Mouse (Mus musculus): ENCODE results near the gene Neil1. TPM values are rescaled to one million over a fixed set of nuclear protein-coding genes. Genes with fewer than 3 reads are reported as not detected.
A peak's percentile ranks its signal among the peaks of the same experiment; 100 is the strongest.

The Neil1 gene
- 7.7 and 8.1 TPM in 2 replicates for polyA plus RNA-seq (2015; fragmentation: Nextera tagmentation; extraction: Ambion mirVana)

DNA sequence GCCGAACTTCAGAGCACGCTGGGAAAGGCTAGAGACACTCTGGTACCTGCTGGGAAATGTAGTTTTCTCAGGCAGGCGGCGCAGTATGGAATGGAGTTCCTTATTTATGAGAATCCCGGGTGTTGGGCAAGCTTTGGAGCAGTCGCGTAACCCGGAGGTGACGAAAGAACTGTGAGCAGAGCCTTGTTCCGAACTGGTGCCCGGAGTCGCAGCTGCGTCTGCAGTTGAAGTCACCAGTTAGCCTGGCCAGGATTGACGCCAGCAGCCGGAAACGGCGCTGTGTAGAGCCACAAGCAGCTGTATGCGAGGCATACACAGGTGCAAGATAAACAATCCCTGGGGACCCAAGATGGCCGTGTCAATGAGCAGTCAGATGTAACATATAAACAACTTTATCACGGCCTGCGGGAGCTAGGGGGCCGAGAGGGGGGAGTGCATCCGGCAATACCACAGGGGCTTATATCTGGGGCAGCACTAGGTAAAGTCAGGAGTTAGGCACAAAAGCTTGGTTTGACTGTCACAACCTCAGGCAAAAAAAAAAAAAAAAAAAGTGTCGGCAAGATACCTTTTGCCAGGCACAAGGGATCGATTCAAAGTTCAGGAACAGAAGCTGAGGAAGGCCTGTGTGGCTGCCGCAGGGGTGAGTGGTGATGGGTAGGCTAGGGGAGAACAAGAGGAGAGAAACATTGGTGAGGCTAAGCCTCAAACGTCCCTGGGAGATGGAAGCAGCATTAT, at the start of gene Neil1:
Gene Neil1, minus strand, starts transcription at position 162 of the 735 bp plus-strand sequence.
- Histone ChIP-seq H3K4me2 (ENCODE audit: low read depth, low read length) (peak within 1 kb of the TSS; percentile 72), H3K9ac (ENCODE audit: low read length) (peak within 1 kb of the TSS; percentile 81), H3K27me3 (ENCODE audit: control insufficient read depth, insufficient read depth, low read length) (no peaks in the 10 kb centered on the region), H3K9me3 (replicated peaks; ENCODE audit: control insufficient read depth, low read length) (no peaks in the 10 kb centered on the region), H3K4me3 (ENCODE audit: low read length) (peak within 1 kb of the TSS; percentile 60), H3K4me1 (ENCODE audit: control insufficient read depth, insufficient read depth, low read length) (peaks cover 10% of the 10 kb centered on the region), H3K36me3 (ENCODE audit: control insufficient read depth, insufficient read depth) (no peaks in the 10 kb centered on the region), H3K27ac (ENCODE audit: low read length) (peak within 1 kb of the TSS; percentile 91)
- ATAC-seq (replicated peaks; ENCODE audit: extremely low read depth, insufficient read depth, low FRiP score), result peak; percentile 90
- WGBS, result 1% methylated on average over 27 of the region's 27 CpGs

DNA sequence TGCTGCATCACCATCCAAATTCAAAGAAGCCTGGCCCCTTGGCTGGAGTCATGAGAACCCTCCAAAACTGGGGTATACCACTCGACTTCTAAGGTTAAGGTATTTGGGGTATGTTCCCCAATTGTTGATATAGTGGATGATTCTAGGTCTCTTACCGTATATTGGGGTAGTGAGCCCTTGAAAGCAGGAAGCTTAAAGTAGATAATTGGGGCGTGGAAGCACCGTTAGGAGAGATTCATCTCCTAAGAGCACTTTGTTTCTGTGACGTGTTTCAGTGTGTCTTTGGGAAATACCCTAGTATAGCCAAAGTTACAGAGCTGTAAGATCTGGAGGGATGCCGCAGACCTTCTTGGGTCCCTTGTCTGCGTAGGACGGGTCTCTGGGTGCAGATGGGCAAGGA, 49.3 kb upstream of the Neil1 start:
- H3K4me3 ChIP-seq (ENCODE audit: low read length), result no peak overlapping the region
- no peak overlapping the region for H3K4me2 ChIP-seq (ENCODE audit: low read depth, low read length)
- no peak overlapping the region for H3K27ac ChIP-seq (ENCODE audit: low read length)
- H3K9me3 ChIP-seq (replicated peaks; ENCODE audit: control insufficient read depth, low read length), result no peaks in the 10 kb centered on the region
- no peaks in the 10 kb centered on the region for H3K4me1 ChIP-seq (ENCODE audit: control insufficient read depth, insufficient read depth, low read length)
- H3K27me3 ChIP-seq (ENCODE audit: control insufficient read depth, insufficient read depth, low read length), result no peaks in the 10 kb centered on the region
- no peak overlapping the region for H3K9ac ChIP-seq (ENCODE audit: low read length)
- no peaks in the 10 kb centered on the region for H3K36me3 ChIP-seq (ENCODE audit: control insufficient read depth, insufficient read depth)
- WGBS, result 58% methylated on average over 8 of the region's 8 CpGs
- ATAC-seq (replicated peaks; ENCODE audit: extremely low read depth, insufficient read depth, low FRiP score), result no peak

DNA sequence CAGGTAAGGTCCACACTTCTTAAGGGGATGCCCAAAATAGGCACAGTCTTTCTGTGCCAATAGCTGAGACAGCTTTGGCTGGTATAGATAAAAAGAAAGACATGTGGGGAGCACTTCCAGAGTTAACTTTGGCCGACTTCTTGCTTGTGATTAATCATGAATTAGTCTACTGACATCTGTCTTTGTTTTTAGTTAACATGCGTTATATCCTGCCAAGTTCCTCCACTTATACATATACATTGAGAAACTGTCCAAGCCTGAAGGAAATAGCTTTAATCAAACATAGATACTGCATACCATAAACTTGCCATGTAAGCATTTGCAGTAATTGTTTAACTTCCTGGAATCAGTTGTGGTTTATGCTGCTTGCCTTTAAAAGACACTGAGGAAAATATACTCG, 48.6 kb upstream of the Neil1 start:
- ATAC-seq (replicated peaks; ENCODE audit: extremely low read depth, insufficient read depth, low FRiP score), result no peak
- Histone ChIP-seq H3K9me3 (replicated peaks; ENCODE audit: control insufficient read depth, low read length) (no peaks in the 10 kb centered on the region), H3K27ac (ENCODE audit: low read length) (no peak overlapping the region), H3K4me2 (ENCODE audit: low read depth, low read length) (no peak overlapping the region), H3K36me3 (ENCODE audit: control insufficient read depth, insufficient read depth) (no peaks in the 10 kb centered on the region), H3K9ac (ENCODE audit: low read length) (no peak overlapping the region), H3K27me3 (ENCODE audit: control insufficient read depth, insufficient read depth, low read length) (no peaks in the 10 kb centered on the region), H3K4me1 (ENCODE audit: control insufficient read depth, insufficient read depth, low read length) (no peaks in the 10 kb centered on the region), H3K4me3 (ENCODE audit: low read length) (no peak overlapping the region)
- 53% methylated on average over 3 of the region's 3 CpGs for WGBS

DNA sequence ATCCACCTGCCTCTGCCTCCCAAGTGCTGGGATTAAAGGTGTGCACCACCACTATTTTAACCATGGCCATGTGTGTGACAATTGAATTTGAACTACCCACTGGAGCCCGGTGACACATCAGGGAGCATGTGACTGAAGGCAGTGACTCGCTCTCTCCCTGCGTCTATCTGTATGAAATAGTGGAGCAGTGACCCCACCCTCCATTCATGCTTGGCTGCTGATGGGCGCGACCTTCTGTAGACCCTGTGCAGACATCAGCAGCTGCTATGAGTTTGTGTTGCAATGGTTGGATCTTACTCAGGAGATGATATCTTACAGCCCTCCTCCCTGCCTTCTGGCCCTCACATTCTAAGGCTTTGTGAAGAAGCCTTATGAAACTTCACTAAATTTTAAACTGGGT, 20.3 kb upstream of the Neil1 start:
- no peaks in the 10 kb centered on the region for H3K27me3 ChIP-seq (ENCODE audit: control insufficient read depth, insufficient read depth, low read length)
- no peaks in the 10 kb centered on the region for H3K9me3 ChIP-seq (replicated peaks; ENCODE audit: control insufficient read depth, low read length)
- H3K36me3 ChIP-seq (ENCODE audit: control insufficient read depth, insufficient read depth), result no peaks in the 10 kb centered on the region
- H3K4me2 ChIP-seq (ENCODE audit: low read depth, low read length), result no peak overlapping the region
- no peak overlapping the region for H3K9ac ChIP-seq (ENCODE audit: low read length)
- H3K27ac ChIP-seq (ENCODE audit: low read length), result no peak overlapping the region
- no peak overlapping the region for H3K4me3 ChIP-seq (ENCODE audit: low read length)
- H3K4me1 ChIP-seq (ENCODE audit: control insufficient read depth, insufficient read depth, low read length), result no peaks in the 10 kb centered on the region
- 70% methylated on average over 5 of the region's 5 CpGs for WGBS
- no peak for ATAC-seq (replicated peaks; ENCODE audit: extremely low read depth, insufficient read depth, low FRiP score)

DNA sequence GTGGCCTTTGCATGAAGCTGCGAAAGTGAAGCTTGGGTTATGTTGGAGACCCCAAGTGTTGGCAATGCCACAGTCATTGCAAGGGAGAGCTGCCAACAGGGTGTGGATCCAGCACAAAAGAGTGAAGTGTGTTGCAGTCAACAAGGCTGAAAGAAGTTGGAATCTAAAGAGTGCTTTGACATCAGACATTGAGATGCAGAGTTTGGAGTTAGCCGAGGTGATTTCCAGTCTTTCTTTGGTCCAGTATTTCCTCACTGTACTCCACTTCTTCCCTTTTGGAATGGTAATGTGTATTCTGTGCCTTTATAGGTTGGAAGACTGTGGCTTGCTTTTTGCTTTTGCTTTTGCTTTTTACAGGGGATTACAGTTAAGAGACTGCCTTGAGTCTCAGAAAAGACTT, 18.1 kb upstream of the Neil1 start:
- WGBS, result 80% methylated on average over 2 of the region's 2 CpGs
- no peak for ATAC-seq (replicated peaks; ENCODE audit: extremely low read depth, insufficient read depth, low FRiP score)
- no peaks in the 10 kb centered on the region for H3K27me3 ChIP-seq (ENCODE audit: control insufficient read depth, insufficient read depth, low read length)

DNA sequence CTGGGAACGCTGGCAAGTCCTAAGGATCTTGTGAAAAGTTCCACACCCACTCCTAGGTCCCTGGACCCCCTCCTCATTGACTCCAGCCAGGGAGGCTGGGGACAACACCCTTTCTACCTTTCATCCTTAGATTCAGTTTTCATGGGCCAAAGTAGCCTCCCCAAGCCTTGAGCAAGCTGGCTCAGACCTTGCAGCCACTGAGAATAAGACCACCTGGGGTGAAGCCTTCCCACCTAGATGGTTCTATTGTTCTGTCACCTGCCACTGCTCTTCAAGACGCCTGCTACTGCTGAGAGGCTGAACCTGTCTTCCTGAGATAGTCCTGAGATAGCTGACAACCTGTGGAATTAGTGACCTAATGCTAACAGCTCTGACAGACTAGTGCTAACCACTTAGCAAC, 15.0 kb upstream of the Neil1 start:
- no peaks in the 10 kb centered on the region for H3K4me1 ChIP-seq (ENCODE audit: control insufficient read depth, insufficient read depth, low read length)
- no peak overlapping the region for H3K4me2 ChIP-seq (ENCODE audit: low read depth, low read length)
- H3K9me3 ChIP-seq (replicated peaks; ENCODE audit: control insufficient read depth, low read length), result no peaks in the 10 kb centered on the region
- H3K9ac ChIP-seq (ENCODE audit: low read length), result no peak overlapping the region
- no peak overlapping the region for H3K4me3 ChIP-seq (ENCODE audit: low read length)
- ATAC-seq (replicated peaks; ENCODE audit: extremely low read depth, insufficient read depth, low FRiP score), result no peak
- H3K27ac ChIP-seq (ENCODE audit: low read length), result no peak overlapping the region
- no peaks in the 10 kb centered on the region for H3K27me3 ChIP-seq (ENCODE audit: control insufficient read depth, insufficient read depth, low read length)
- 56% methylated on average over 2 of the region's 2 CpGs for WGBS
- H3K36me3 ChIP-seq (ENCODE audit: control insufficient read depth, insufficient read depth), result no peaks in the 10 kb centered on the region

More for the DNA sequence above, 18.1 kb upstream of the Neil1 start:
- H3K4me3 ChIP-seq (ENCODE audit: low read length), result no peak overlapping the region
- H3K4me2 ChIP-seq (ENCODE audit: low read depth, low read length), result no peak overlapping the region
- no peaks in the 10 kb centered on the region for H3K9me3 ChIP-seq (replicated peaks; ENCODE audit: control insufficient read depth, low read length)
- no peak overlapping the region for H3K27ac ChIP-seq (ENCODE audit: low read length)
- no peak overlapping the region for H3K9ac ChIP-seq (ENCODE audit: low read length)
- no peaks in the 10 kb centered on the region for H3K36me3 ChIP-seq (ENCODE audit: control insufficient read depth, insufficient read depth)
- H3K4me1 ChIP-seq (ENCODE audit: control insufficient read depth, insufficient read depth, low read length), result no peaks in the 10 kb centered on the region

DNA sequence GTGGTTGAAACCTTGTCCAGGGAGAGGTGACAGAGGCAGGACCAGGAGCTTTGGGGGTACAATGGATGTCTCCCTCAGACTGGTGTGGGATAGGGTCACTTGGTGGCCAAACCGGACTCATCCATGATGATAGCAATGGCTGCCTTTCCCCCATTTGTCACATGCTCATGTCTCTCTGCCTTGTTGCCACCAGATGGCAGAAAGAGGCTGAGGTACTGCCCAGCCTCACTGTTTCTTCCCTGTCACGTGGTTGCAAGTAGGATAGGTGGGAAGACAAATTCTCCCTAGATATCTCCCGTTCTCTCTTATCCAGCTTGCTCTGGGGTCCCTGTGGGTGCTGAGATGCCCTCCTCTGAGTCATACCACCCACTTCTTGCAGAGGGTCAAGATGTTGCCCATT, 14.4 kb upstream of the Neil1 start:
- Histone ChIP-seq H3K4me1 (ENCODE audit: control insufficient read depth, insufficient read depth, low read length) (peaks cover 4% of the 10 kb centered on the region), H3K4me2 (ENCODE audit: low read depth, low read length) (no peak overlapping the region), H3K27ac (ENCODE audit: low read length) (no peak overlapping the region), H3K9me3 (replicated peaks; ENCODE audit: control insufficient read depth, low read length) (no peaks in the 10 kb centered on the region), H3K27me3 (ENCODE audit: control insufficient read depth, insufficient read depth, low read length) (no peaks in the 10 kb centered on the region), H3K36me3 (ENCODE audit: control insufficient read depth, insufficient read depth) (no peaks in the 10 kb centered on the region), H3K4me3 (ENCODE audit: low read length) (no peak overlapping the region), H3K9ac (ENCODE audit: low read length) (no peak overlapping the region)
- 3% methylated on average over 3 of the region's 3 CpGs for WGBS
- no peak for ATAC-seq (replicated peaks; ENCODE audit: extremely low read depth, insufficient read depth, low FRiP score)

DNA sequence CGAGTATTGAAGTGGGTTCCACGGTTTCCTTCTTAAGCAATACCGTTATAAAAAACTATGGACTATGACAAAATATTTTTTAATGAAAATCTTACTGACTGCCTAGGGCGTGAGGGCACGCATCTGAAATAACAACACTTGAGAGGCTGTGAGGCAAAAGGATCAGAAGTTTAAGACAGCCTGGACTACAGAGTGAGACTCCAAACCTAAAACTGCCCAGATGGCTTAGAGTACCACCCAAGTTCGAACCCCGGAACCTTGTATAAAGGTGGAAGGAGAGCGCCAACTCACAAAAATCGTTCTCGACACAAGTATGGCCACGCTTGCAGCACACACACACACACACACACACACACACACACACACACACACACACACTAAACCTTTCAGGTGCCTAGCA, 10.4 kb upstream of the Neil1 start:
- Histone ChIP-seq H3K36me3 (ENCODE audit: control insufficient read depth, insufficient read depth) (peaks cover 5% of the 10 kb centered on the region; the same call in 1 of the 2 replicates), H3K9ac (ENCODE audit: low read length) (peak overlapping the region; percentile 83), H3K27me3 (ENCODE audit: control insufficient read depth, insufficient read depth, low read length) (no peaks in the 10 kb centered on the region), H3K9me3 (replicated peaks; ENCODE audit: control insufficient read depth, low read length) (no peaks in the 10 kb centered on the region), H3K27ac (ENCODE audit: low read length) (no peak overlapping the region), H3K4me1 (ENCODE audit: control insufficient read depth, insufficient read depth, low read length) (peaks cover 7% of the 10 kb centered on the region), H3K4me3 (ENCODE audit: low read length) (peak overlapping the region; percentile 89), H3K4me2 (ENCODE audit: low read depth, low read length) (peak overlapping the region; percentile 98)
- 37% methylated on average over 11 of the region's 11 CpGs for WGBS
- no peak for ATAC-seq (replicated peaks; ENCODE audit: extremely low read depth, insufficient read depth, low FRiP score)

DNA sequence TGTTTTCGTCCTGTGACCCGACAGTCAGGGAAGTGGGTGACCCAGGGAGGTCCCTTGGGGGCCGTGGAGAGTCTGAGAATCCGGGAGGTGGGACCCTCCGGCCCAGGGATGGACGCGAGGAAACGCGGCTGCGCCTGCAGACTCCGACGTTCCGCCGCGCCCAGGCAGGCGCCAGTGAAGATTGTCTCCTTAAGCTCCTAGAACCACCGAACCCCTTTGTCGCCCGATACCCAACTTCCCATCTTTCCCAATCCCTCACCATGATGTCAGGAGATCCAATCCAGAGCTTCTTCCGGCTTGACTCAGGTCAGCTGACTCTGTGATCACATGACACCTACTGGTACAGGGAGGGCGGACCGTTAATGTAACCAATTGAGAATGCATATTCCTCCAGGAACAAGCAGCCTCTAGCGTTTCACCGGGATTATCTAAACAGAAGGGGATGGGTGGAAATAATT, 9.9 kb upstream of the Neil1 start, which contains the start of gene Commd4:
Gene Commd4, minus strand, starts transcription at position 319 of the 458 bp plus-strand sequence.
- H3K36me3 ChIP-seq (ENCODE audit: control insufficient read depth, insufficient read depth), result peaks cover 5% of the 10 kb centered on the region; the same call in 1 of the 2 replicates
- no peaks in the 10 kb centered on the region for H3K27me3 ChIP-seq (ENCODE audit: control insufficient read depth, insufficient read depth, low read length)
- H3K4me3 ChIP-seq (ENCODE audit: low read length), result peak within 1 kb of the TSS; percentile 89
- no peaks in the 10 kb centered on the region for H3K9me3 ChIP-seq (replicated peaks; ENCODE audit: control insufficient read depth, low read length)
- peak within 1 kb of the TSS; percentile 98 for H3K4me2 ChIP-seq (ENCODE audit: low read depth, low read length)
- peaks cover 7% of the 10 kb centered on the region for H3K4me1 ChIP-seq (ENCODE audit: control insufficient read depth, insufficient read depth, low read length)
- under 1% methylated on average over 24 of the region's 24 CpGs for WGBS
- ATAC-seq (replicated peaks; ENCODE audit: extremely low read depth, insufficient read depth, low FRiP score), result peak; percentile 74
- no peak within 1 kb of the TSS for H3K27ac ChIP-seq (ENCODE audit: low read length)
- peak within 1 kb of the TSS; percentile 83 for H3K9ac ChIP-seq (ENCODE audit: low read length)

Measured in heart, embryonic 16.5 days (tissue).